Mouse (Mus musculus): ENCODE measurements around the gene Tpcn2.

The Tpcn2 gene

DNA sequence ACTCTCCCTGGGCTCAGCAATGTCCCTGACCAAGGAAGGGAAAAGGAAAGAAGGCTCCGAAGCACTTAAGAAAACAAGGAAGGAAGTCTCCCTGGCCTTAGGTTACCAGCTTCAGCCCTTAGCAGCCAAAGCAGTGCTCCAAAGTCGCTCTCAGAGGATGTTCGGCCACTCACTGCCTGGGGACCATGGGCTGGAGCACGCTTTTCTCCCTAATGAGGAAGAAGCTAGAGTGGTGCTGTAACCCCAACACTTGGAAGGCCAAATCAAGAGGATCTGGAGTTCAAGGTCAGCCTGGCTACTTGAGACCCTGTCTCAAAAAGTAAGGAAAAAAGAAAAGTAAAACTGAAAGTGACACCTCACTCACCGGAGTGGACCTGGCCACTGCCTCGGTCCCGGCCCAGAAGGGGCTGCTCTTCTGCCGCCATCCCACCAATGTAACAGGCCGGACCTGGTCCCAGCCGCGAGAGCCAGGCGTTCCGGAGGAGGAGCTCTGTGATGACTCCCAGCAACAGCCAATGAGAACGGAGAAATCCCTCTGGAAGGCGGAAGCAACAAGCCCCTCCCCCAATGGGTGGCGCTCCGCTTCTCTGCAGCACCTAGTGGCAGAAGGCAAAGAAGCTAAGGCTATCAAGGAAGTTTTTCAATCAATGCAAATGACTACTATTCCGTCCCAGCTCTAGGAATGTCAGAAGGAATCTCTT is at the start of gene Tpcn2:
Tpcn2 (minus strand) TSS at position 525 of the 701 bp plus-strand sequence.
- DNase-seq: peak; percentile 90

GRCm38 (mm10) chr7:145332376-145333041 is 48.7 kb upstream of the Tpcn2 start:
- no peak for DNase-seq

- DNase-seq: no peak
Measured at GRCm38 (mm10) chr7:145330641-145331040, 46.8 kb upstream of the Tpcn2 start.

- DNase-seq: no peak
Measured at GRCm38 (mm10) chr7:145329982-145330381, 46.2 kb upstream of the Tpcn2 start.

DNA sequence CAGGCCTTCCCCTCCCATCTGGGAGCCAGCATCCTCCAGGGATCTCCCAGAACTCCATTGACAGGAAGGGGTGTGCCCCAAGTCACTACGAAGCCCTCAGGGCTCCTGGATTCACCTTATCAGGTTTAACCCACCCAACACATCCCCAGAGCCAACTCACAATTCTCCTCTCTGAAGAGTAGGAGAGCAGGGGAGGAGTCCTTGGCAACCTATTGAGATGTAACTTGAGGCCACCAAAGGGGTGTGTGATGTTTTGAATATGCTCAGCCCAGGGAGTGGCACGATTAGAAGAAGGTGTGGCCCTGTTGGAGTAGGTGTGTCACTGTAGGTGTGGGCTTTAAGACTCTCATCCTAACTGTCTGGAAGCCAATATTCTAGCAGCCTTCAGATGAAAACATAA is 41.9 kb upstream of the Tpcn2 start:
- no peak for DNase-seq

- DNase-seq: no peak
Measured at GRCm38 (mm10) chr7:145323607-145324006, 39.8 kb upstream of the Tpcn2 start.

DNA sequence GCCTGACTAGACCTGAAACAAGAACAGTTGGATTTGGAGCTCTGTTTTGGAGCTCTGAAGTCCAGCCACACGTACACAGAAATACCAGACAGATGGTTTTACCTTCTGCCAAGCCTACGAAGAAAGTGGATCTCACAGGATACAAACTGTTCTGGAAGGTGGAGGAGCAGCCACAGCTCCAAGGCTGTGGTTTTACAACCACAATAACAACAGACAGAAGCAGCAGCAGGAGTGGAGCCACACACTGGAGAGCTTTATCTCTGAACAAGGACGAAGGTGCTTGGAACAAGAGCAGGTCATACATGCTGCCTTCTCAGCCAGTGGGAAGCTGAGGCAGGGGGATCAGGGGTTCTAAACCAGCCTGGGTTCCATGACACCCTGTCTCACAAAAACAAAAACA is 35.7 kb upstream of the Tpcn2 start:
- no peak for DNase-seq

- no peak for DNase-seq
Measured at GRCm38 (mm10) chr7:145317522-145317921, 33.7 kb upstream of the Tpcn2 start.

DNA sequence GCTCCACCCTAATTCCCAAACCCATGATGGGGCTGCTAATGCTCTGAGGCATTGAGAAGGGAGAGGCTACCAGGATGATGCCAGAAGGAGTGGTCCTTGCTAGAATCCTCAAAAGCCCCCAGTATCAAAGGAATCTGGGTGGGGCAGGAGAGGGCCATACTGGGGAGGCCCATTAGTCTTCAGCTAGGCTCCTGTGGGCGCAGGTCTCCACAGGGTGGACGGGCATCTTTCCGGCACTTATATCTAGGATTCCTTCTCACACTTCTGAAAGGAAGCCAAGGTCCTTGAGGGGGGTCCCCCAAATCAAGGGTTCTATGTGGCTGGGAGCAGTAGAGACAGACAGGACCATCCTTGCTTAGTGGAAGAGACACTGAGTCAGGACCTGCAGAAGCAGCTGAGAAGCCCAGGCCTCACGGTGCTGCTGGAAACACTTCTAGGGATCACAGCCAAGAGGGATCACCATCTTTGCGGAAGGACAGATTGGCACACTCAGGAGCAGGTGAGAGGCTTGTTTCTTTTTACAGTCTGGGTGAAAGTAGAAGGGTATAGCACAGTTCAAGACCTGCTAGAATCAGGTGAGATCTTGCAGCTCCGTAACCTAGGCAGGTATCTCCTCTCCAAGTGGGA is 31.1 kb upstream of the Tpcn2 start, which contains the start of gene Mrgprd:
Mrgprd (plus strand) TSS at position 51 of the 627 bp plus-strand sequence.
- no peak for DNase-seq

DNA sequence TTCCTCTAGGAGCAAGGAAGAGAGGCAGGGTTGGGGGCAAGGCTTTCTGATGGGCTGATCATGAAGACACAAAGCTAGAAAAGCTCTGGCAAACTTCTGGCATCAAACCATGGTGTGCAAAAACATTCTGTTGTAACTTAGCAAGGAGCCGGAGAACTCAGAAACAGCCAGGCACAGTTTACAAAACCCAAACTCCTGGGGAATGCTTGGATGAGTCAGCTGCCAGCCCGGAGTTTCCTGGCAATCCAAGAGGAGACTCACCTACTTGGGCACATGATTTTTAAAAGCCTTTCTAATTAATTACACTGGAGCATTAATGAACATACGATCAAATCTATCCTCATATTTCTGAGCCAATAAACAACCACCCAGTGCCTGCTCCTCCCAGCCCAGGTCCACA is 28.3 kb upstream of the Tpcn2 start:
- no peak for DNase-seq

GRCm38 (mm10) chr7:145310526-145310925 is 26.7 kb upstream of the Tpcn2 start:
- DNase-seq: no peak

- no peak for DNase-seq
Measured at GRCm38 (mm10) chr7:145309877-145310276, 26.1 kb upstream of the Tpcn2 start.

DNA sequence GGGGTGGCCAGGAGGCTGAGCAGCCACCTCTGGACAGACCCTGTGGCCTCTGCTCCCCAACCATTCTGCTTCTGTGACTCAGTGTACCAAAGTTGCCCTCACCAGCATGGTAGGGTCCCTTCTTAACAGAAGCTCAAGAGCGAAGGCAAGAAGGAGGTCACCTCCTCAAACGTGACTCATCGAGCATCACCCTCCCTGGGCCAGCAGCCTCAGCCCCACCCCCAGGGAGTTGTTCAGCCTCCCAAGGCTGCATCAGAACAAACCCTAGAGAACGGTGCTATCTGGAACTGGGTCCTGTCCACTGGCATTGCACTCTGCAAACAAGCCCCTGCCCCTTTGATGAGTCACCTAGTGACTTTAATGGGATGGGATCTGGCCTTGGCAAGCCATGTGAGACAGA is 25.1 kb upstream of the Tpcn2 start:
- no peak for DNase-seq

- no peak for DNase-seq
Measured at GRCm38 (mm10) chr7:145308061-145308675, 24.4 kb upstream of the Tpcn2 start.

DNA sequence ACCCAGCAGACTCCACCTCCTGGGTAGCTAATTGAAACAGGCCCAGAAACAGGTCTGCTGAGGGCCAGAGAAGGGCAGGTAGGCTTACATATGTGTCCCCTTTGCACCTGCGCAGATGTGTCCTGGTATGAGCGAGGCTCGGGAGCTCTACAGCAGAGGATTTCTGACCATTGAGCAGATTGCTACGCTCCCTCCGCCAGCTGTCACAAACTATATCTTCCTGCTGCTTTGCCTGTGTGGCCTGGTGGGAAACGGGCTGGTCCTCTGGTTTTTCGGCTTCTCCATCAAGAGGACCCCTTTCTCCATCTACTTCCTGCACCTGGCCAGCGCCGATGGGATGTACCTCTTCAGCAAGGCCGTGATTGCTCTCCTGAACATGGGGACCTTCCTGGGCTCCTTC is 23.8 kb upstream of the Tpcn2 start:
- no peak for DNase-seq

GRCm38 (mm10) chr7:145304153-145304552 is 20.3 kb upstream of the Tpcn2 start:
- DNase-seq: no peak

DNA sequence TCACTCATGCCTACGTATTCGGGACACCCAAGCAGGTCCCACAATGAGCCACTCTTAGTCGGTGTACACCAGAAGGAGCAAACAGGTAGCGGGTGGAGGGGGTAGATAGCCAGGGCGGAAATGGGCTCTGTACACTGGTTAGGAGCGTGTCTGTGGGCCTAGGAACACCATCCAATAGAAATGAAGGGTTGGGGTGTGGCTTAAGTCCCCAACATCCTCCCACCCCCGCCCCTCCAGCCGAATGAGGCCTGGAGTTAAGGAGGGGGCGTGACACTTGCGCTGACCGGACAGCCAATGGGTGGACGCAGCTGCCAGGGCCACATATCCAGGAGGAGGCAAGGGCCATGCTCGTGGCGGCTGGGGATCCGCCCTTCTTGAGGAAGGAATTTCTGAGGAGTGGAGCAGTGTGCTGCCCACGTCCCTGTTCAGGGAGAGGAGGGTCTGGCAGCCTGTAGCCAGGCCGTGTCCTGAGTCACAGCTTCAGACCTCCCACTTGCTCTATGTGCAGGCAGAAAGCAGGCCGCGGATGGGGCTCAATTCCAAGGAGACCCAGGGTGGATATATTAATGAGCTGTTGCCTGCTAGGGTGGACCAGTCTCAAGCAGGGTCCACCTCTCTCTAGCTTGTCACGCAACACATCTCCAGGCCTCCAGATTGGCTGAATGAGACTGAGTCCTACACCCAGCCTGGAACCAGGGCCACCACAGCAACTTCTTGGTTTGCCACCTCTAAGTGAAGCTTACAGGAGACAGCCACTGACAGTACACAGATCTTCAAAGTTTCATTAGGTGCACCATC is 18.9 kb upstream of the Tpcn2 start:
- no peak for DNase-seq

- DNase-seq: no peak
Measured at GRCm38 (mm10) chr7:145301341-145302005, 17.7 kb upstream of the Tpcn2 start.

DNA sequence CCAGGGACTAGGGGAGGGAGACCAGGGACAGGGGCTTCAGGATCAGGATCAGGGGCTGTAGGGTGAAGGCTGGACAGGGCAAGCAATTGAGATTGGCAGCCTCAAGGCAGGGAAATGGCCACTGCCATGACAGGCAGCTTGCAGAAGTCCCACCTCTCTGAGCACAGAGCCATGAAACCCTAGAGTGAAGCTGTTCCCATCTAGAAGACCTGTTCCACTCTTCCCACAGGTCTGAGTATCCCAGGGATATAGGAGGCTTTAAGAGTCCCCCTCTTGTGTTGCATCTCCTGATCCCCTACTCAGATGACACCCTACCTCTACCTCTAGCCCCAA is 17.2 kb upstream of the Tpcn2 start:
- no peak for DNase-seq

GRCm38 (mm10) chr7:145300321-145301007 is 16.7 kb upstream of the Tpcn2 start, which contains the start of gene Mrgprf:
TSS of gene Mrgprf (plus strand) at chr7:145300828.
- no peak for DNase-seq

DNA sequence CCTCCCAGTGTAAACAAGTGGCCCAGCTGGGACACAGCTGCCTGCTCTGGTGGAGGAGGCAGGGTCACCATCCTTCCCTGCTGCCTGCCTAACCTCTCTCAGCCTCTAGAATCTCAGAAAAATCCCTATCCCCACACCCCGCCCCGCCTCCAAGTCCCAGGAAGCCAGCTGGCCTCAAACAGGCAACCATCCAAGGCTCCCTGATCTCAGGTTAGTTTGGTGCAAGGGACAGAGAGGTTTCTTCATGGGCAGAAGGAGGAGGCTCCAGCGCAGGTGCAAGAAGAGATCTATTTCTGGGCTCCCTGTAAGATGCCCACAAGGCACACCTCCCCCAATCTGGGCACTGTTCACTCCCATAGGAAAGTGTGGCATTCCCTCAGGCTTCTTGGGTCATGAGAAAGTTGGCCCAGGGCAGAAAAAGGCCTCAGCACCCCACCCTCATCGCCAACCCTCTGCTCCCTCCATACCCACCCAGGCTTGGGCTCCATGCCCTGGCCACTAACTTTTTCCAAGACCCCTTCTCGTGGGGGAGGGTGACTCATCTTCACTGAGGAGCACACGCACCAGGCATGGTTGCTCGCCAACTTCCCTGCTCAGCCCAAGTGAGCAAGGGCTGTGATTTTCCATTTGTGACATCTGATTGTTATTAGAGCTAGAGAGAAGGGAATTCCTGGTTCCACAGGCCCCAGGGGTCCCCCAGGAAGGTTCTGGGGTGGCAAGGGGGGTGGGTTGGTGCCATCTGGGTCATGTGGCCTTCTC is 15.9 kb upstream of the Tpcn2 start:
- DNase-seq: no peak
